Mouse (Mus musculus) gonadal fat pad, adult 2 months (tissue): Measurements from ENCODE around the gene Ntn1. TPM values are rescaled to one million over a fixed set of nuclear protein-coding genes. Genes with fewer than 3 reads are reported as not detected.

Experiments used
- DNase-seq: peaks from one replicate; pipeline ENCODE4 v3.0.0-alpha.2; 2012; ENCODE audit warnings: low read depth
- polyA plus RNA-seq: library from polyadenylated mRNA; depleted of rRNA; stranded (reverse); fragments of >200 nt; gene quantifications from 2 replicates; pipeline ENCODE4 v1.2.3, GENCODE M21; 2012; rRNA removed

Gene Ntn1
- 23.0 and 39.6 TPM in 2 replicates for polyA plus RNA-seq

DNA sequence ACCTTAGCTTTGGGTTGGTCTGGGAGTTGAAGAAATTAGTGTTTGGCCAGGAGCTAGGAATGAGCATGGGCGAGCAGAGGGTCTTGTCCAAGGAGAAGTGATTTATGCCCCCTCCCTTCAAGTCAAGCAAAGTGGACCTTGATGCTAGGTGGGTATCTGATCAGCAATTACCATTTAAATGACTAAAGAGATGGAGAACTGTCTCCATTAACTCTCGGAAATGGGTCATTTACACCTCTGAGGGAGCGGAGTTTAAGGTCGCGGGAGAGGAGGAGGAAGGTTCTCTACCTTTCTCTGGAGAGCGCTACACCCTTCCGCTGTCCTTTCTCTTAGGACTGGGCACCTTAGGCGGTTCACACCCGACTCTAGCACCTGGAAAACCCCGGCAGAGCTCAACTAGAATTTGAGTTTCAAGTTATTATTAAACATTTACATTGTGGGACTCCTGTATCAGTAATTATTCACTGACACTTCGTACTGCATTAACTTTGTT lies at the start of gene Ntn1:
Gene Ntn1, minus strand, starts transcription at position 97 of the 493 bp plus-strand sequence.
- DNase-seq: no peak

DNA sequence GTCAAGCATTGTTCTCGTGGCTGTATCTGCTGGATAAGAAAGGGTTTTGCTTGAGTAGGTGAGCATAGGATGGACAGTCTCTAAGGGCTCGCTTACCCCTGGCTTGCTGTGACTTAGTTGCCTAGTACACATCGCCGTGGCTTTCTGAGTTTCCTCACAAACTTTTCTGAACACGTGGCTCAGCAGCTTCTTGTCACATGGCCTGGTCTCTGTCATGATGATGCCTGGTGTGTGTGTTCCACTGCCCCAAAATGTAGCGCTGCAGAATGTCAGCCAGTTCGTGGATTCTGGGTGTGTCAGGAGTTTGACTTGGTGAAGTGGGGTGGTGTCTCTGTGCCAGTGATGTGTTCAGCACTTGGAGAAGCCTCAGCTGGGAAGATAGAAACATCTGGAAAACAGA lies 47.7 kb upstream of the Ntn1 start:
- no peak for DNase-seq

- no peak for DNase-seq
Observed at GRCm38 (mm10) chr11:68447242-68447641, 46.6 kb upstream of the Ntn1 start.

- no peak for DNase-seq
Observed at GRCm38 (mm10) chr11:68446547-68446946, 45.9 kb upstream of the Ntn1 start.

GRCm38 (mm10) chr11:68445901-68446300 lies 45.3 kb upstream of the Ntn1 start:
- DNase-seq: no peak

DNA sequence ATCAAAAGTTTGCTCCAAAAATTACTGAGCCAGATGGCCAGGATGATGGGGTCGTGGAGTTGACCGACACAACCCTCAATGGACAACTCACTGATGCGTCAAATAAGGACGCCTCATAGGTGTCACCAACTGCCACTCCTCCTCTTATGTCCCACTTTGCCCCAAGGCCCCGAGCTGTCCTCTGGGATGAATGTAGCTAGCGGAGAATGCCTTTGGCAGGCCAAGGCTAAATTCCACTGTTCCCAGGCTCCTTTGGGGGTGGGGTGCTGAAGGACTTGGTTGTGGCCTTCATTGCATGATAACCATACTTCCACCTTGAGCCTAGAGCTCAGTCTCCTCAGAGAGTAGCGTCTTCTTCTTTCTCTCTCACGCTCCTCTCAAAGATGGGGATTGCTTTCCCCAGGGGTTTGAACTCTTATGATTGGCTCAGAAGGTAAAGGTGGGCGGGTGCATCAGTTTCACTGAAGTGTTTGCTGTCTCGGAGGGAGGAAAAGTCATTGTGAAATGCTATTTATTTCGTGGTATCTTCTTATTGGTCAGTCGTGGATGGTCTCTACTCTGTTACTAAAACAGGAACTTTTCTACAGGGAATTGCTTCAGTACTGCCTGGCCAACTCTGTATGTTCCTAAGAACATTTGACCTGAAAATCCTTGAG lies 42.5 kb upstream of the Ntn1 start:
- no peak for DNase-seq

DNA sequence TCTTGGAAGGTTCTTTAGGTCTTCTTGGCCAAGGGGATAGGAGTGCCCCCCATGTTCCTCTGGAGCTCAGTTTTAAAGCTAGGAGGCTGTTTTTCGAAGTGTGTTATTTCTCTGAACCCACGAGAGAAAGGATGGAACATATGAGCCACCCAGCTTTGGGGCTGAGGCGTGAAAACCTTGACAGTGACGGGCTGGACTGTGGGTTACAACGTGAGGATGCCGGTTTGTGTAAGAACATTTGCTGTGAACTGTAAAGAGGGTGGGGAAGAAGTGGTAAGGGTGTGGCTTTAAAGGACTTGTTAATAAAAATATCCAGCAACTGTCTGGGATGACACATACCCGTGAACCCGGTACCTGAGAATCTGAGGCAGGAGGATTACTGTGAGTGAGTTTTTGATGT lies 41.7 kb upstream of the Ntn1 start:
- DNase-seq: no peak

DNA sequence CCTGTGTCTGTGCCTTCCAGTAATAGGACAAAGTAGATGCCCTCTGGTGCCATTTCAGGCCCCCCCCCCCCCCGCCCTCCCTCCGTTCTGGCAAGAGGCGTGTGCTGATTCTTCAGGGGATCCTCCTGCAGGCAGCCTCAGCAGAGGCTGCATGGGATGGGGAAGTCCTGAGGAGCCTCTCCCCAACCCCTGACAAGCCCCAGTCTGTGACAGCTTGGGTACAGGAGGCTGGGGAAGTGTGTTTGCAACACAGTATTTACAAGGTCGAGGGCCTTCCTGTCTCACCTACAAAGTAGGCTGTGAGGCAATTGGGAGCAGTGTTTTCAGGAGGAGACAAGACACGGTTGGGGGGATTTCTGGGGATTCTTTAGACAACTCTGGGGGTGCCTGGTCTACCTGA lies 40.3 kb upstream of the Ntn1 start:
- DNase-seq: no peak

DNA sequence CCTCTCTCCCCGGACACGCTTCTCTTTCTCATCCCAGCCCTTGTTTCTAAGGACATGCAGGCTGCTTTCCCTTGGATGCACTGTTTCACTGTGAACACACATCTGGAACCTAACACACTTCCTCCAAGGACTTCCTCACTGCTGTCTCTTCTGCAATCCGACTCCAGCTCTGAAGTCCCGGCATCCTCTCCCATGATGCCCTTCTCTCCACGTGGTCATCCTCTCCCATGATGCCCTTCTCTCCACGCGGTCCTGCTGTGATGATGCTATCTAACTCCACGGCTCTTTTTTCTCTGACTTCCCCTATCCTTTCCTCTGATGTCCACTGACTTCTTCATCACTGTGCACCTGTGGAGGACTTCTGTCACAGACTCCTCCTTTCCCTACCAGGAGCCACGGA lies 39.5 kb upstream of the Ntn1 start:
- DNase-seq: no peak

GRCm38 (mm10) chr11:68436376-68436775 lies 35.8 kb upstream of the Ntn1 start:
- no peak for DNase-seq

- DNase-seq: no peak
Observed at GRCm38 (mm10) chr11:68435601-68436000, 35.0 kb upstream of the Ntn1 start.

GRCm38 (mm10) chr11:68434697-68435096 lies 34.1 kb upstream of the Ntn1 start:
- DNase-seq: no peak

- DNase-seq: no peak
Observed at GRCm38 (mm10) chr11:68433534-68433933, 32.9 kb upstream of the Ntn1 start.

GRCm38 (mm10) chr11:68432361-68433021 lies 31.9 kb upstream of the Ntn1 start:
- no peak for DNase-seq

GRCm38 (mm10) chr11:68431699-68432360 lies 31.2 kb upstream of the Ntn1 start, which contains the start of gene Pik3r5:
Gene Pik3r5, plus strand, starts transcription at chr11:68432121.
- DNase-seq: no peak

DNA sequence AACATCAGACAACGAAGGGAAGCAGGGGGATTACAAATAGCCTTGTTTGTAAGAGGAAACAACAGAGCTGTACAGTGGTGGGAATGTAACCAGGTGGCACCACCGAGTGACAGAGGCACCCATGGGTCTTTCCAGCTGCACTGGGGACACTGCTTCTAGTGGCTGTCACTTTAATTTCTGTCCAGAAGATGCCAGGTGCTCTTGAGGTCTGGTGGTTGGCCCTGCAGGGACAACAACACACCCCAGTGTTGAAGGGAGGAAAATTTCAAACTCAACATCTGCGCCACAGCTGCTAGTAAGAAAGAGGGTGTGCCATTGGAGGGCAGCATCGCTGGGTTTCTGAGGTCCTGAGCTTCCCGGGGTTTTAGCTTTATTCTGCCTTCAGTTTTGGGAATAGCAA lies 30.0 kb upstream of the Ntn1 start:
- DNase-seq: no peak

GRCm38 (mm10) chr11:68427083-68427570 lies 26.5 kb upstream of the Ntn1 start:
- no peak for DNase-seq

DNA sequence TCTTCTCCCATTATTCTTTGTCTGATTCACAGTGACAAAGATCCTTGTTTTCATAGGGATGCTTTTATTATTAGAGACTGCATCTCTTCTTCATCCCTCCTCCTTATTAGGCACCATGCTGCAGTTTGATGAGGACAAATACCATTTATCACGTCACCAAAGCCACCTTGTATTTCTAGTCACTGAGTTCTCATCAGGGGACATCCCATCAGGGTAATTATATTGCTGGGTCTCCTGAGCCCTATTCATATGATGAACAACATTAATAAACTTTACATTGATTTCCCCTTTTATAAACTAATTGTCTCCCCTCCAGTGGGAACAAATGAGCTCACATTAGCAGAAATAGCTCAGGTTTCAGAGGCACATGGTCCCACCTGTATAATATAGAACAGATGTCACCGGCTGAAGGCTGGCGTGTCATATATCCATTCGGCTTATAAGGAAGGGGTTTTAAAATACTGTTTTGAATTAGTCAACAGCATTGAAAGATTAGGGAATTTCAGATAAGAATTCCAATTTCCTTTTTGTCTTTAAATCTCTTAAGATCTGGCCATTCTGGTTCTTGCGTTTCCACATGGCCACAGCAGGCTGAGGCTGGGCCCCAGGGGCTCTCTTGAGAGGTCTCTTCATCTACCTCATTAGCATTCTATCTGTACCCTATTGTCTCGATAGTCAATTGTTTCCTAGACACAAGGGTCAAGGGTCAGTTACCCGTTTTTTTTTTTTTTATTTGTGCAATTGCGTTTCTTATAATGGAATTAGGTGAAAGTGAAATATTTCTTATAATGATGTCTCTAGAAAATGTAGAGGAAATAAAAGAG lies 25.1 kb upstream of the Ntn1 start:
- no peak for DNase-seq

GRCm38 (mm10) chr11:68417831-68418230 lies 17.2 kb upstream of the Ntn1 start:
- DNase-seq: no peak

GRCm38 (mm10) chr11:68417001-68417400 lies 16.4 kb upstream of the Ntn1 start:
- DNase-seq: no peak

DNA sequence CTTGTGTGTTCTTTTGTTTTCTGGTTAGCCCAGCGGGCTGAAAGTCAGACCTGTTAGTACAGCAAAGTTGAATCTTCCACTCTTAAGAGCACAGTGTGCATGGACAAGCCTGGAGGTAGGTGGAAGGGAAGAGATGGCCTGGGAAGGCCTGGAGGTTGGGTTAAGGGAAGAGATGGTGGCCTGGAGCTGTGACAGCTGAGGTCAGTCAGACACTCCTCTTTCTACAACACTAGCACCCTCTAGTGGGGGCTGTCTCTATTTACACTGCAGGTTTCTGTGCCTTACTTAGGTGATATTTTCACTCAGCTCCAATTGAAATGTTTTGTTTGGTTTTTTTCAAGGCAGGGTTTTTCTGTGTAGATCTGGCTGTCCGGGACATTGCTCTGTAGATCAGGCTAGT lies 7.5 kb upstream of the Ntn1 start:
- no peak for DNase-seq
